In the genomic region with DNA sequence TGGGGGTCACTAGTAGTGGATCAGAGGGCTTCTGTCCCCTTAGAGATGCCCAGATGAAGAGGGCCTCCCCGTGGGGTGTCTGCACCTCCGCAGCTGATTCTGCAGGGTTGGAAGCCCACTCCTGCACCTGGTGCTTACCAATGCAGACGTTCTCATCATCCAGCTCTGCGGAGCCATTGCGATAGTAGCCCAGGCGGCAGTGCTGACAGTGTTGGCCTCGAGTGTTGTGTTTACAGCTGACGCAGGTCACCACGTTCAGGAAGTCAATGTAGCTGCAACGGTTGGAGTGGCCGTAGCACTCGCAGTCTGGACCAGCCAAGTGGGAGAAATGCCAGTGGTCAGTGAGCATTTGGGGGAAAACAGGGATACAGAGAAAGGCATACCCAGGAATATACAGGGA, we compare ENCODE assay signal across 19 mouse cellular contexts. TPM values are rescaled to one million over a fixed set of nuclear protein-coding genes. Genes with fewer than 3 reads are reported as not detected.
DNase-seq lines count a peak whose midpoint lies in the region.
"Had no signal": no experiment of that assay in that cellular context is flagged by ENCODE, and none has a peak within 500 bp of the region (broad histone marks: within the 10 kb centered on the region; RNA-seq: fewer than 3 reads in every experiment).

No protein-coding gene starts in this region.

- H3K36me3 ChIP-seq in heart, embryonic 10.5 days, result no peaks in the 10 kb centered on the region
- H3K36me3 ChIP-seq: embryonic facial prominence, embryonic 10.5 days; embryonic facial prominence, embryonic 12.5 days; forebrain, embryonic 15.5 days; G1E had no signal

- peaks cover 25% of the 10 kb centered on the region for H3K4me1 ChIP-seq in heart, embryonic 10.5 days

- DNase-seq in cerebellum, adult 9-10 months, result peak; percentile 10
- no peak for DNase-seq in cerebellum, postnatal 4 days (ENCODE audit: low spot score in 2 of 2)
- DNase-seq in cerebellum, postnatal 25 days, result peak; percentile 19 to 21
- no peak for DNase-seq in cerebellum, adult 18-20 months
- peak; percentile 74 for DNase-seq in heart, embryonic 10.5 days (ENCODE audit: low spot score)
- no peak for DNase-seq in heart, adult 8-10 months (ENCODE audit: low spot score)
- DNase-seq: adrenal gland, adult 8-10 months; adrenal gland, postnatal 14 days; adrenal gland, postnatal 36 days; B cell, adult 2 months; cerebellum, adult 11-12 months; cerebellum, postnatal 36 days; forebrain, postnatal 0 days had no signal

- no peaks in the 10 kb centered on the region for H3K9me3 ChIP-seq in heart, embryonic 10.5 days
- H3K9me3 ChIP-seq: embryonic facial prominence, embryonic 10.5 days; embryonic facial prominence, embryonic 12.5 days; forebrain, embryonic 13.5 days; forebrain, embryonic 15.5 days; G1E had no signal

- H3K27me3 ChIP-seq in heart, embryonic 10.5 days (ENCODE audit: insufficient read depth, poor library complexity, severe bottlenecking), result peaks cover 63% of the 10 kb centered on the region
- H3K27me3 ChIP-seq: Patski had no signal

- H3K27ac ChIP-seq in heart, embryonic 10.5 days, result no peak overlapping the region
- H3K27ac ChIP-seq: embryonic facial prominence, embryonic 10.5 days; embryonic facial prominence, embryonic 12.5 days; forebrain, embryonic 13.5 days; forebrain, embryonic 15.5 days had no signal

- H3K4me3 ChIP-seq in heart, embryonic 10.5 days, result no peak overlapping the region
- H3K4me3 ChIP-seq: embryonic facial prominence, embryonic 10.5 days; embryonic facial prominence, embryonic 12.5 days; forebrain, embryonic 13.5 days; forebrain, embryonic 15.5 days had no signal

- 72% methylated on average over 12 of the region's 12 CpGs for WGBS in heart, embryonic 10.5 days

RNA-seq across cellular contexts. Expression of a gene that starts 56.0 kb away (rescaled TPM):
- polyA plus RNA-seq in heart, embryonic 10.5 days (2016; fragmentation: Nextera tagmentation; extraction: Ambion mirVana), result 0.20 and 0.87 TPM in 2 replicates
- total RNA-seq in heart, adult 8-10 months (2022), result 10 to 100 TPM in 3 of 4 experiments, 1 to 10 TPM in 1; 8.3 to 16.7 (median 13.7) TPM
- polyA plus RNA-seq: G1E had no signal

Comparison
In these comparisons a context has a peak if more than half of its experiments do, and no peak if none do; other contexts are left out.
1. DNase-seq: peak in cerebellum, adult 9-10 months (single experiment), cerebellum, postnatal 25 days (2 of 2) and heart, embryonic 10.5 days (single experiment); none in cerebellum, postnatal 4 days (0 of 2), cerebellum, adult 18-20 months (0 of 2) and heart, adult 8-10 months (single experiment).